Mouse (Mus musculus) small intestine, adult 2 months (tissue): Measurements from ENCODE around the gene Spi1.

ENCODE experiments used
- CTCF ChIP-seq: fragments of 200-500 bp; IDR thresholded peaks from 2 replicates; pipeline ENCODE4 v1.5.1; 2012; ENCODE audit warnings: low read depth, mild to moderate bottlenecking, control low read depth, inconsistent platforms, low read length, moderate library complexity, mixed read lengths; ENCODE audit not compliant: insufficient replicate concordance, insufficient read length; ENCODE audit errors: extremely low read depth
- POLR2A ChIP-seq: fragments of 200-500 bp; IDR thresholded peaks from 2 replicates; pipeline ENCODE4 v1.6.1; 2012; ENCODE audit warnings: low read depth, mild to moderate bottlenecking, control low read depth, inconsistent platforms, low read length, moderate library complexity

- no peak for TF ChIP-seq POLR2A
- TF ChIP-seq CTCF, result no peak
These were observed 13.4 kb upstream of the Spi1 start for GRCm38 (mm10) chr2:91068872-91069165.
